Mouse (Mus musculus) kidney, postnatal 0 days (tissue): Measurements from ENCODE around the gene Snap23. TPM values are rescaled to one million over a fixed set of nuclear protein-coding genes. Genes with fewer than 3 reads are reported as not detected.
A peak's percentile ranks its signal among the peaks of the same experiment; 100 is the strongest.

Experiments
- ATAC-seq: fragments of 200-750 bp; cut with Nextera tagmentation; replicated peaks from 2 replicates; pipeline ENCODE4 v1.8.0; 2017; ENCODE audit warnings: low read depth, moderate number of reproducible peaks, moderate TSS enrichment, moderate library complexity; ENCODE audit not compliant: low FRiP score
- DNase-seq: peaks from one replicate; pipeline ENCODE4 v3.0.0-alpha.2; 2016; ENCODE audit warnings: low spot score
- H3K27ac ChIP-seq: fragments of 300-500 bp; sonication (generic); 2 replicates; pipeline ENCODE4 v1.5.1; 2014; ENCODE audit warnings: mild to moderate bottlenecking
- H3K27me3 ChIP-seq: fragments of 300-500 bp; sonication (generic); 2 replicates; pipeline ENCODE4 v1.6.1; 2014; ENCODE audit warnings: low read length, mixed read lengths; ENCODE audit not compliant: insufficient read depth
- H3K36me3 ChIP-seq: fragments of 300-500 bp; sonication (generic); 2 replicates; pipeline ENCODE4 v1.6.1; 2014; ENCODE audit warnings: low read length, mixed read lengths; ENCODE audit not compliant: insufficient read depth
- H3K4me1 ChIP-seq: fragments of 300-500 bp; sonication (generic); replicated peaks from 2 replicates; pipeline ENCODE4 v1.6.1; 2014; ENCODE audit warnings: antibody characterized with exemption, low read length, mixed read lengths; ENCODE audit not compliant: insufficient read depth
- H3K4me2 ChIP-seq: fragments of 300-500 bp; sonication (generic); 2 replicates; pipeline ENCODE4 v1.6.1; 2014; ENCODE audit warnings: mild to moderate bottlenecking, low read length, moderate library complexity, mixed read lengths
- H3K4me3 ChIP-seq: fragments of 300-500 bp; sonication (generic); replicated peaks from 2 replicates; pipeline ENCODE4 v1.5.1; 2014; ENCODE audit warnings: low read depth, low read length
- H3K9ac ChIP-seq: fragments of 300-500 bp; sonication (generic); 2 replicates; pipeline ENCODE4 v1.6.1; 2014; ENCODE audit warnings: low read depth, low read length
- H3K9me3 ChIP-seq: fragments of 300-500 bp; sonication (generic); replicated peaks from 2 replicates; pipeline ENCODE4 v1.6.1; 2016; ENCODE audit warnings: low read length, inconsistent platforms, mixed read lengths
- CTCF ChIP-seq: IDR thresholded peaks from 2 replicates; pipeline ENCODE4 v1.5.1; 2016; ENCODE audit warnings: antibody characterized with exemption, low read depth, mild to moderate bottlenecking, moderate library complexity
- WGBS: fragments of 180-500 bp; shearing (Covaris S2); extraction: QIAGEN DNeasy Blood & Tissue Kit; methylation state at CpG from one replicate; pipeline ENCODE4 v1.1.7; 2014; 5-methylcytosine and 5-hydroxymethylcytosine counted together
- polyA plus RNA-seq: library from polyadenylated mRNA; unstranded; fragments of >200 nt; fragmentation: Nextera tagmentation; extraction: Ambion mirVana; gene quantifications from 2 replicates; pipeline ENCODE4 v1.2.1, GENCODE M21; 2015

Gene Snap23
- polyA plus RNA-seq, 1 experiment from 2014 or later: 36.3 TPM

- H3K27me3 ChIP-seq: no peaks in the 10 kb centered on the region
- WGBS: 66% methylated on average over 5 of the region's 5 CpGs
- DNase-seq: peak; percentile 22
- no peak overlapping the region for H3K27ac ChIP-seq
- H3K4me3 ChIP-seq: no peak overlapping the region
- H3K36me3 ChIP-seq: no peaks in the 10 kb centered on the region
- no peak for TF ChIP-seq CTCF
- no peak; the same call in 1 of the 2 replicates for ATAC-seq
- no peak overlapping the region for H3K9ac ChIP-seq
- no peaks in the 10 kb centered on the region for H3K9me3 ChIP-seq
- H3K4me1 ChIP-seq: no peaks in the 10 kb centered on the region
- no peak overlapping the region for H3K4me2 ChIP-seq
These were observed 10.8 kb downstream of the Snap23 start for GRCm38 (mm10) chr2:120578286-120578685.

DNA sequence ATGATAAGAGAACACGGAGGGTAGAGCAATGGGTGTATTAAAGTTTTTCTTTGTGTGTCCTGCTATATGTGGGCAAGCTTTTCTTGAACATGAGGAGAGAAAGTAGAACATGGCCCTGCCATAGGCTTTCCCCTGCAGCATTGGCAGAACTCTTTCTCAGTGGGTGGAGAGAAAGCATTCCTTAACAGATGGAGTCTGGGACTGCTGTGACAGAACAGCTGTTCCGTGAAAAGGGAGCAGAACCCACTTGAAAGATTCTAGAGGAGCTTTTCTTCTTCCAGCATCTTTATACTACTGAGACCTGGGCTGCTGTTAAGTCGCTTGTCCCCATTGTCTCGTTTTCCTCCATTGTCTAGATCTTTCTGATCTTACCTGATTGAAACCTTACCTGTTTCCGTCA is 22.3 kb downstream of the Snap23 start:
- H3K9ac ChIP-seq: no peak overlapping the region
- no peak for TF ChIP-seq CTCF
- no peak overlapping the region for H3K27ac ChIP-seq
- 81% methylated on average over 5 of the region's 5 CpGs for WGBS
- H3K4me1 ChIP-seq: no peaks in the 10 kb centered on the region
- no peak for DNase-seq
- H3K36me3 ChIP-seq: peaks cover 16% of the 10 kb centered on the region
- ATAC-seq: no peak
- H3K9me3 ChIP-seq: no peaks in the 10 kb centered on the region
- no peak overlapping the region for H3K4me3 ChIP-seq
- no peaks in the 10 kb centered on the region for H3K27me3 ChIP-seq
- no peak overlapping the region for H3K4me2 ChIP-seq

- H3K4me1 ChIP-seq: no peaks in the 10 kb centered on the region
- no peaks in the 10 kb centered on the region for H3K9me3 ChIP-seq
- no peak overlapping the region for H3K27ac ChIP-seq
- no peak overlapping the region for H3K4me2 ChIP-seq
- DNase-seq (no peak), ATAC-seq (no peak)
- peaks cover 25% of the 10 kb centered on the region for H3K36me3 ChIP-seq
- WGBS: 84% methylated on average over 1 of the region's 1 CpGs
- H3K9ac ChIP-seq: no peak overlapping the region
- no peak overlapping the region for H3K4me3 ChIP-seq
- H3K27me3 ChIP-seq: no peaks in the 10 kb centered on the region
- no peak for TF ChIP-seq CTCF
These were observed 24.8 kb downstream of the Snap23 start for GRCm38 (mm10) chr2:120592227-120592626.

DNA sequence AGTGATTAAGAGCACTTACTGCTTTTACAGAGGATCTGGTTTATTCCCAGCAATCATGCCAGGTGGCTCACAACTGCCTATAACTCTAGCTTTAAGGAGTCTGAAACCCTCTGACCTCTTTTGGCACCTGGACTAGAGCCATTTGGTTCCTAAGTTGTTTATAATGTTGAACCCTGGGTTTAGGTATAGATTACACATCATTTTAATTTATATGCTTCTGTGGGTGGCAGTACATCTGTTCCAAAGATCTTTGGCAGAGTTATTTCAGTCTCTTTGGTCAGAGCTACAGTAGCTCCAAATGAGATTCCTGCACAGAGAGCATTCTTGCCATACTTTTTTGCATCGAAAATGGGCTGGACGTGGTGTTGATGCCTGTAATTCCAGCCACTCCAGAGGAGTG is 30.3 kb downstream of the Snap23 start:
- Histone ChIP-seq H3K9me3 (no peaks in the 10 kb centered on the region), H3K4me2 (no peak overlapping the region), H3K4me1 (no peaks in the 10 kb centered on the region), H3K4me3 (no peak overlapping the region), H3K36me3 (peaks cover 42% of the 10 kb centered on the region), H3K9ac (no peak overlapping the region), H3K27ac (no peak overlapping the region), H3K27me3 (no peaks in the 10 kb centered on the region)
- ATAC-seq (no peak), DNase-seq (no peak)
- 70% methylated on average over 2 of the region's 2 CpGs for WGBS
- TF ChIP-seq CTCF: no peak

GRCm38 (mm10) chr2:120599506-120599905 is 32.0 kb downstream of the Snap23 start:
- Histone ChIP-seq H3K9me3 (no peaks in the 10 kb centered on the region), H3K9ac (no peak overlapping the region), H3K36me3 (peaks cover 38% of the 10 kb centered on the region), H3K27me3 (no peaks in the 10 kb centered on the region), H3K4me2 (no peak overlapping the region), H3K4me3 (no peak overlapping the region), H3K4me1 (no peaks in the 10 kb centered on the region), H3K27ac (no peak overlapping the region)
- TF ChIP-seq CTCF: no peak
- ATAC-seq (no peak), DNase-seq (no peak)
- WGBS: 88% methylated on average over 4 of the region's 4 CpGs

DNA sequence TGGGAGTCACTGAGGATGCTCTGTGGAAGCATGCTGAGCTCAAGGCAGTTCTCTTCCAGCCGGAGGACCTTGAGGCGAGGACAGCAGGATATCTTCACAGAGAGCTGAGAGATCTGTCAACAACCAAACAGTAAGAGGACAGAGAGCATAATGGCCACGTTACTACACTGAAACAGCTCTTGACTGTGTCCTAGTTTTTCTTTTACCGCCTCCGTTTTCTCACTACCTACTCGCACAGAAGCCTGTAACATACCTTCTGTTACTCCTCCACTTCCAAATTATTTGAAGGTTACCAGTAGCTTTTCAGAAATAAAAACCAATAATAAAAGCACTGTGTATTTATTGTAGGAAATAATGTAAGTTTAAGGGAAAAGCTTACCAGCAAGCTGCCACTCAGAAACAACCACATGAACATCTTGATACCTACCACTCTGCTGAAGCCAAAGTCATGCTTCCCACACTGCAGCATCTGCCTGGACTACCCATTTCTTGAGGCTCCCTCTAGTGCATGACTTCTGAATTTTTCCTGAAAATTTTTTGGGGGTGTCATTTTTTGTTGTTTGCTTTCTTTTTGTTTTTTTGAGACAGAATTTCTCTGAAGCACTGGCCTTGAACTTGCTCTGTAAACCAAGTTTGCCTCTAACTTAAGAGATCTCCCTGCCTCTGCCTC is 38.7 kb downstream of the Snap23 start:
- Histone ChIP-seq H3K4me1 (peaks cover 15% of the 10 kb centered on the region), H3K9me3 (no peaks in the 10 kb centered on the region), H3K27ac (no peak overlapping the region), H3K4me2 (no peak overlapping the region), H3K36me3 (no peaks in the 10 kb centered on the region), H3K4me3 (no peak overlapping the region), H3K27me3 (no peaks in the 10 kb centered on the region), H3K9ac (no peak overlapping the region)
- DNase-seq (peak; percentile 35), ATAC-seq (no peak)
- TF ChIP-seq CTCF: peak; percentile 61
- WGBS: 87% methylated on average over 6 of the region's 6 CpGs
